In the genomic region with DNA sequence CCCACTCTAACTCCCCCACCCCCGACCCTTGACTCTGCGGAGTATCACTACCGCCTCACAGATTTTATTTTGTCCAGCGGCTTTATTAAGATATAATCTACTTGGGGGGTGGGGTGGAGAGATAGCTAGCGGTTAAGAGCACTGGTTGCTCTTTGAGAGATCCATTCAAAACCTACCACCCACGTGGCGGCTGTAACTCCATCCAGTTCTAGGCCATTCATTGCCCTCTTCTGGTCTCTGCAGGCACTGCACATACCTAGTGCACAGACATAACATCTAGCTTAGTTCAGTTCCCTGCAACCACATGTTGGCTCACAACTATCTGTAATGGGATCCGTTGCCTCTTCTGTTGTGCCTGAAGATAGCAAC, we compare ENCODE assay signal across 1 mouse cellular context.
TF ChIP-seq lines count a peak whose summit lies in the region.

No protein-coding gene starts in this region.

TF ChIP-seq in MEL, 35 proteins besides CTCF, POLR2A, EP300 and RAD21:
- TF ChIP-seq MAX (IDR thresholded peaks at IDR 0.05; ENCODE audit: low read length) (peak; percentile 95), ZC3H11A (IDR thresholded peaks at IDR 0.05; ENCODE audit: low read depth, low read length) (peak; percentile 59), GABPA (IDR thresholded peaks at IDR 0.05; ENCODE audit: low read depth, low read length) (no peak), RCOR1 (IDR thresholded peaks at IDR 0.05; ENCODE audit: low read depth, low read length) (peak; percentile 59; the same call in 1 of the 2 replicates), MXI1 (IDR thresholded peaks at IDR 0.05; ENCODE audit: low read depth, low read length) (peak; percentile 95), SIN3A (IDR thresholded peaks at IDR 0.05; ENCODE audit: low read length) (peak; percentile 60), ETS1 (IDR thresholded peaks at IDR 0.05; ENCODE audit: low read depth, low read length) (no peak), USF1 (IDR thresholded peaks at IDR 0.05; ENCODE audit: low read depth, low read length) (peak; percentile 75), SMC3 (IDR thresholded peaks at IDR 0.05; ENCODE audit: low read depth, low read length) (peak; percentile 83), GATA1 (IDR thresholded peaks at IDR 0.05; ENCODE audit: low read depth, low read length) (no peak), MYC (IDR thresholded peaks at IDR 0.05; ENCODE audit: low read depth, low read length) (peak; percentile 99)
